Mouse (Mus musculus) midbrain, embryonic 14.5 days (tissue): ENCODE results near the gene Pde4a. TPM values are rescaled to one million over a fixed set of nuclear protein-coding genes. Genes with fewer than 3 reads are reported as not detected.

Experiments used
- ATAC-seq: fragments of 200-750 bp; cut with Nextera tagmentation; 2 replicates; pipeline ENCODE4 v1.8.0; 2017; ENCODE audit warnings: moderate number of reproducible peaks, moderate library complexity; ENCODE audit not compliant: low FRiP score, low TSS enrichment
- DNase-seq: peaks from one replicate; pipeline ENCODE4 v3.0.0-alpha.2; 2015
- H3K27ac ChIP-seq: fragments of 300-500 bp; sonication (generic); replicated peaks from 2 replicates; pipeline ENCODE4 v1.5.1; 2014; ENCODE audit warnings: mild to moderate bottlenecking, low read depth, low read length, moderate library complexity
- H3K27me3 ChIP-seq: fragments of 300-500 bp; sonication (generic); 2 replicates; pipeline ENCODE4 v1.6.1; 2014; ENCODE audit warnings: low read length, control low read depth, mixed read lengths; ENCODE audit not compliant: control insufficient read depth, insufficient read depth
- H3K36me3 ChIP-seq: fragments of 300-500 bp; sonication (generic); 2 replicates; pipeline ENCODE4 v1.6.1; 2014; ENCODE audit warnings: low read length, control low read depth; ENCODE audit not compliant: control insufficient read depth, insufficient read depth
- H3K4me1 ChIP-seq: fragments of 300-500 bp; sonication (generic); 2 replicates; pipeline ENCODE4 v1.6.1; 2014; ENCODE audit warnings: mild to moderate bottlenecking, antibody characterized with exemption, low read length, control low read depth; ENCODE audit not compliant: control insufficient read depth, insufficient read depth
- H3K4me2 ChIP-seq: fragments of 300-500 bp; sonication (generic); 2 replicates; pipeline ENCODE4 v1.6.1; 2014; ENCODE audit warnings: mild to moderate bottlenecking, low read length, moderate library complexity
- H3K4me3 ChIP-seq: fragments of 300-500 bp; sonication (generic); replicated peaks from 2 replicates; pipeline ENCODE4 v1.5.1; 2014; ENCODE audit warnings: low read depth, low read length
- H3K9ac ChIP-seq: fragments of 300-500 bp; sonication (generic); replicated peaks from 2 replicates; pipeline ENCODE4 v1.6.1; 2014; ENCODE audit warnings: mild to moderate bottlenecking, low read length, moderate library complexity
- H3K9me3 ChIP-seq: fragments of 300-500 bp; sonication (generic); 2 replicates; pipeline ENCODE4 v1.6.1; 2016; ENCODE audit warnings: low read length, control low read depth, mixed read lengths; ENCODE audit not compliant: control insufficient read depth
- WGBS: fragments of 180-500 bp; shearing (Covaris S2); extraction: QIAGEN DNeasy Blood & Tissue Kit; methylation state at CpG from one replicate; pipeline ENCODE4 v1.1.7; 2014; 5-methylcytosine and 5-hydroxymethylcytosine counted together
- polyA plus RNA-seq: library from polyadenylated mRNA; unstranded; fragments of >200 nt; fragmentation: Nextera tagmentation; extraction: Ambion mirVana; gene quantifications from 2 replicates; pipeline ENCODE4 v1.2.1, GENCODE M21; 2014

The Pde4a gene
- polyA plus RNA-seq, 1 experiment from 2014 or later = 28.4 TPM

DNA sequence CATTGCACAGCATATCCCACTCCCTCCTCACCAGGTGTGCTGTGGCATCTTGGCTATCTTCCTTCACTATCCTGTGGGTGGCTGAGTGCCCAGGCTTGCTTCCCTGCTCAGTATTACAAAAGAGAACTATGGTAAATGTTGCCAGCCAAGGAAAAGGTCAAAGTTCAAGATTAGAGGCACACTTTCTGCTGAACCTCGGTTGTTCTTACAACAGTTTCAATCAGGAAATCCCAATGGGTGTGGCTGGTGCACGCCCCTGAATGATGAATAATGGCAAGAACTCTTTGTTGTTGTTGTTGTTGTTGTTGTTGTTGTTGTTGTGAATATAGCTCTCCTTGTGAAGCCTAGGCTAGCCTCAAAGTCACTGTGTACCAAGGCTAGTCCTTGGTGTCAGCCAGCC lies 96.3 kb downstream of the Pde4a start:
- DNase-seq = no peak
- H3K4me3 ChIP-seq = no peak overlapping the region
- H3K27me3 ChIP-seq = no peaks in the 10 kb centered on the region
- no peak for ATAC-seq
- no peaks in the 10 kb centered on the region for H3K9me3 ChIP-seq
- H3K4me1 ChIP-seq = peaks cover 15% of the 10 kb centered on the region
- no peak overlapping the region for H3K4me2 ChIP-seq
- H3K27ac ChIP-seq = no peak overlapping the region
- H3K9ac ChIP-seq = no peak overlapping the region
- WGBS = 69% methylated on average over 2 of the region's 2 CpGs
- H3K36me3 ChIP-seq = peaks cover 1% of the 10 kb centered on the region; the same call in 1 of the 2 replicates

Other genes with a start within 250 kb of the Pde4a start
- 51.1 and 51.5 TPM in 2 replicates for gene Dnmt1, start 205.8 kb upstream of the Pde4a start, polyA plus RNA-seq
- gene S1pr2, start 188.9 kb upstream of the Pde4a start, polyA plus RNA-seq = 4.1 and 10.8 TPM in 2 replicates
- 98.6 and 112 TPM in 2 replicates for gene Mrpl4, start 163.0 kb upstream of the Pde4a start, polyA plus RNA-seq
- gene Icam1, start 149.7 kb upstream of the Pde4a start, polyA plus RNA-seq = 1.7 and 4.1 TPM in 2 replicates
- not detected in 2 replicates for gene Icam4, start 136.3 kb upstream of the Pde4a start, polyA plus RNA-seq
- gene Icam5, start 133.6 kb upstream of the Pde4a start, polyA plus RNA-seq = 0.71 and 1.0 TPM in 2 replicates
- 1.5 and 1.6 TPM in 2 replicates for gene Zglp1, start 98.6 kb upstream of the Pde4a start, polyA plus RNA-seq
- gene Gm49373, start 92.6 kb upstream of the Pde4a start, polyA plus RNA-seq = 1.3 and 2.6 TPM in 2 replicates
- 55.5 and 82.2 TPM in 2 replicates for gene Fdx1l, start 92.1 kb upstream of the Pde4a start, polyA plus RNA-seq
- 1.9 and 2.0 TPM in 2 replicates for gene Gm38431, start 73.7 kb upstream of the Pde4a start, polyA plus RNA-seq
- 28.3 and 41.0 TPM in 2 replicates for gene Raver1, start 73.7 kb upstream of the Pde4a start, polyA plus RNA-seq
- gene Tyk2, start 34.5 kb upstream of the Pde4a start, polyA plus RNA-seq = 7.4 and 8.5 TPM in 2 replicates
- 213 and 223 TPM in 2 replicates for gene Cdc37, start 15.7 kb upstream of the Pde4a start, polyA plus RNA-seq
- 40.3 and 53.7 TPM in 2 replicates for gene Keap1, start 73.6 kb downstream of the Pde4a start, polyA plus RNA-seq
- 2.3 and 2.8 TPM in 2 replicates for gene S1pr5, start 82.7 kb downstream of the Pde4a start, polyA plus RNA-seq
- 44.6 and 44.7 TPM in 2 replicates for gene Atg4d, start 99.6 kb downstream of the Pde4a start, polyA plus RNA-seq
- gene Kri1, start 122.3 kb downstream of the Pde4a start, polyA plus RNA-seq = 12.9 and 16.9 TPM in 2 replicates
- gene Cdkn2d, start 125.7 kb downstream of the Pde4a start, polyA plus RNA-seq = 84.9 and 95.7 TPM in 2 replicates
- gene Ap1m2, start 146.6 kb downstream of the Pde4a start, polyA plus RNA-seq = 0.88 and 1.5 TPM in 2 replicates
- 49.3 and 67.4 TPM in 2 replicates for gene Slc44a2, start 155.0 kb downstream of the Pde4a start, polyA plus RNA-seq
- 212 and 267 TPM in 2 replicates for gene Ilf3, start 202.2 kb downstream of the Pde4a start, polyA plus RNA-seq
- 48.1 and 54.3 TPM in 2 replicates for gene Qtrt1, start 246.1 kb downstream of the Pde4a start, polyA plus RNA-seq